Mouse (Mus musculus): ENCODE data around the gene E330014E10Rik.
"Not testable (repeated sequence)": the region's sequence is repeated elsewhere in the genome, so short reads cannot be mapped to it uniquely, and the experiment has no call there.

The E330014E10Rik gene

DNA sequence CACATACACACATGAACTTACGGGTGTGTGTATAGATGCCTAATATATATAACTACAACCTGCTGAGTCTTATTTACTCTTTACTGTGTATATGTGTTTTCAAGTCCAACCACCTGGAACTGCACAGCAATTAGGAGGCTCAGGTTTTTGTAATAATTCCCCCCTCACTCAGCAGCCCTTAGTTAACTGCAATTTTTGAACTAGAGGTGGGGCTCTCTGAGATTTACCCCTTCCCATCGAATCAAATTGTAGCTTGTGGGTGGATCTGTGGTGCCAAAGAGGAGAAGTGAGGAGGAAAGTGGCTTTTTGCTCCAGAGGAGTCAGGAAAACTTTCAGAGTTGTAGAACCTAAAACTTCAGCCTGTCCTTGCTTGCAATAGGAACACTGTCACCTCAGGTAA is at the start of gene E330014E10Rik:
Gene E330014E10Rik (plus strand): TSS at position 301 of the 400 bp plus-strand sequence.
- in situ Hi-C loops (cut with MseI, MboI), result not testable (repeated sequence)

- in situ Hi-C loops (cut with MseI, MboI), result not testable (repeated sequence)
Measured at GRCm38 (mm10) chr5:95736073-95736472, 39.7 kb upstream of the E330014E10Rik start, which contains the start of gene Gm7978. Gene Gm7978, minus strand, starts transcription at chr5:95736173.

DNA sequence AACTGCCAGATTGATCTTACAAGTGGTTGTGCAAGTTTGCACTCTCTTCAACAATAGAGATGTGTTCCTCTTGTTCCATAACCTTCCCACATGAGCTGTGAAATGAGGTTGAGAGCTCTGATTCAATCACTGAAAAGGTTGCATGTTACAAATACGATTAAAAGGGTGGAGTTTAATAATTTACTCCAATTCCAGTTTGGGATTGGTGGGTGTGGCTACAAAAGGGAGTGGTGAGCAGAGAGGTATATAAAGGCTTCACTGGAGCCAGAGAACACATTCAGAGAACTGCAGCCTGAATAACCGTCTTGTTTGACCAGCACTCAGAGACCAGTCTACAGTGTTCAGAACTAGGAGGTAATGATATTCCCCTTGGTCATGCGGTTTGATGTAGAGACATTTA is 34.1 kb upstream of the E330014E10Rik start, which contains the start of gene Gm7982:
Gene Gm7982 (plus strand): TSS at position 301 of the 400 bp plus-strand sequence.
- in situ Hi-C loops (cut with MseI, MboI), result not testable (repeated sequence)

DNA sequence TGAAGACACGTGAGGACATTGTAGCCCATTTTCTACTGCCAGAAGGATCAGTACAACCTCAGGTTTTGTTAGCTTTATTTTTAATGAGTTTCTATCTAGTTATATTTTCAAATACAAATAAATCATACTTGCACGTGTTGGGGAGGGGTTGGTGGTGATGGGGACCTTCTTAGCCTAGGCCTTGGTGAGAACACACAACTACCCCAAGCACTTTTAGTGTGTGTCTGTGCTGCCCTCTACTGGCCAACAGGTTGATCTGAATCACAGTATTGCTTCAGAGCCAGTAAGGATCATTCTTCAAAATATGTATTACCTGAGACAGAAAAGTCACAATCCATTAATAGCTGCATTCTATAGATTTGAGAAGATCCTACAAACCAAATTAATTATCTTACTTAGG is 35.1 kb downstream of the E330014E10Rik start:
- in situ Hi-C loops (cut with MseI, MboI), result not testable (repeated sequence)

- in situ Hi-C loops (cut with MseI, MboI), result no loop called here
Measured at GRCm38 (mm10) chr5:95836580-95836979, 60.8 kb downstream of the E330014E10Rik start.

DNA sequence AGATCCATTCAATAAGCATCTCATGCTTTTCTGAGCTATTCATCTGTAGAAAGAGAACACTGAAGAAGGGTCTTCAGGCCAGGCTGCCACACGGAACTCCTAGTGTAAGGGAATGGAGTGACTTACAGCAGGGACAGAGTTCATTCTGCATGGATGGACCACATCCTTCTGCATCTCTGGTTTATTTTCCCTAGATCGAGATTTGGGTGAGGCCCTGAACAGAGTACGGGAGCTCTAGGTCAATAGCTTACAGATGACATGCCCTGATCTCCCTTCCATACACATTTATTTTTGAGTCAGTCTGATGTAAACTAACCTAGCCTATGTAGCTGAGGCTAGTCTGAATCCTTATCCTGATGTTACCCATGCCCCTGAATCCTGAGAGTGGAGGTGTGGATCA is 78.2 kb downstream of the E330014E10Rik start:
- in situ Hi-C loops (cut with MseI, MboI), result no loop called here
